Mouse (Mus musculus): ENCODE measurements around the gene Myzap.

DNA sequence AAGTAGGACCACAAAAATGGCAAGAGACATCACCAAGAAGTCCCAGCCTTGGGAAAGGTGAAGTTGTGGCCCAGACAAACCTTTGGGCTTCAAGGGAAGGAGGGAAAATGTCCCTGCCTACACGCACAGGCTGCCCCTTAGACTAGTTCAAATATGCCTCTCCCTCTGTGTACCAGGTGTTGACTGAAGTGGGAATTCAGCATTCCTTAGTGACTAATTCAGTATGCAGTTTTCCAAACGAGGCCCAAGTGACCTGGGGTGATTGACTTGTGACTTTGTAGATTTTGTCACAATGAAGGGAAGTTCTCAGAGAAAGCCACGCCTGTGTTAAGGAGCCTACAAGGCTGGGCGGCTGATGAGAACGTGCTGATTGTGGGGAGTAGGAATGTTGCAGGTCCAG is 49.9 kb downstream of the Myzap start:
- TF ChIP-seq GATA1 (IDR thresholded peaks at IDR 0.05; ENCODE audit: borderline replicate concordance, low read length) = no peak
- TF ChIP-seq FLI1 (IDR thresholded peaks at IDR 0.05; ENCODE audit: low read length) = no peak
